Mouse (Mus musculus) CH12.LX (cell line): Measurements from ENCODE around the gene Acd.

Source experiments
- CTCF ChIP-seq, 2 experiments: IDR thresholded peaks in 1 of 2; conservative IDR thresholded peaks in 1 of 2; 2 replicates each; pipeline ENCODE4 v1.5.1; 2011 to 2012; ENCODE audit warnings: low read depth in 2 of 2, low read length in 2 of 2, improper control_type of control experiment in 1 of 2, inconsistent platforms in 1 of 2, mild to moderate bottlenecking in 1 of 2, moderate library complexity in 1 of 2
- E2F4 ChIP-seq: IDR thresholded peaks from 2 replicates; pipeline ENCODE4 v1.6.1; 2011; ENCODE audit warnings: low read depth, low read length, improper control_type of control experiment; ENCODE audit not compliant: insufficient replicate concordance
- EP300 ChIP-seq: IDR thresholded peaks from 2 replicates; pipeline ENCODE4 v1.6.1; 2011; ENCODE audit warnings: low read length, improper control_type of control experiment
- GABPA ChIP-seq: IDR thresholded peaks from 2 replicates; pipeline ENCODE4 v1.6.1; 2012; ENCODE audit warnings: low read depth, low read length, improper control_type of control experiment, inconsistent platforms; ENCODE audit not compliant: insufficient replicate concordance
- HCFC1 ChIP-seq: IDR thresholded peaks from 2 replicates; pipeline ENCODE4 v1.6.1; 2012; ENCODE audit warnings: low read depth, mild to moderate bottlenecking, inconsistent platforms, low read length, improper control_type of control experiment
- JUN ChIP-seq: IDR thresholded peaks from 2 replicates; pipeline ENCODE4 v1.6.1; 2011; ENCODE audit warnings: low read depth, mild to moderate bottlenecking, low read length, improper control_type of control experiment, moderate library complexity; ENCODE audit not compliant: insufficient read depth
- KAT2A ChIP-seq: IDR thresholded peaks from 2 replicates; pipeline ENCODE4 v1.6.1; 2012; ENCODE audit warnings: low read length, improper control_type of control experiment, inconsistent platforms; ENCODE audit not compliant: insufficient replicate concordance
- MAZ ChIP-seq: IDR thresholded peaks from 2 replicates; pipeline ENCODE4 v1.6.1; 2012; ENCODE audit warnings: low read depth, mild to moderate bottlenecking, inconsistent platforms, low read length, improper control_type of control experiment, moderate library complexity
- MEF2A ChIP-seq: IDR thresholded peaks from 2 replicates; pipeline ENCODE4 v1.6.1; 2014; ENCODE audit warnings: low read depth, mild to moderate bottlenecking, inconsistent platforms, low read length, improper control_type of control experiment, borderline replicate concordance
- MXI1 ChIP-seq: IDR thresholded peaks from 2 replicates; pipeline ENCODE4 v1.6.1; 2011; ENCODE audit warnings: mild to moderate bottlenecking, low read depth, low read length, improper control_type of control experiment
- POLR2A ChIP-seq: IDR thresholded peaks from 2 replicates; pipeline ENCODE4 v1.6.1; 2011; ENCODE audit warnings: low read depth, mild to moderate bottlenecking, improper control_type of control experiment, low read length
- POLR2AphosphoS2 ChIP-seq: IDR thresholded peaks from 2 replicates; pipeline ENCODE4 v1.6.1; 2011; ENCODE audit warnings: low read depth, low read length, improper control_type of control experiment
- ZMIZ1 ChIP-seq: IDR thresholded peaks from 2 replicates; pipeline ENCODE4 v1.6.1; 2012; ENCODE audit warnings: low read depth, mild to moderate bottlenecking, inconsistent platforms, low read length, improper control_type of control experiment

GRCm38 (mm10) chr8:105739216-105739615, 38.3 kb upstream of the Acd start:
- TF ChIP-seq CTCF (conservative IDR thresholded peaks at IDR 0.05 in 1 of 2, IDR thresholded peaks at IDR 0.05 in 1 of 2; ENCODE audit: low read depth in 2 of 2, low read length in 2 of 2): no peak
- TF ChIP-seq MEF2A: no peak
- TF ChIP-seq E2F4: no peak
- no peak for TF ChIP-seq POLR2A
- TF ChIP-seq HCFC1: no peak
- TF ChIP-seq EP300: no peak
- TF ChIP-seq JUN: no peak
- TF ChIP-seq GABPA: no peak
- no peak for TF ChIP-seq KAT2A
- no peak for TF ChIP-seq ZMIZ1
- TF ChIP-seq MAZ: no peak
- TF ChIP-seq POLR2AphosphoS2: no peak
- TF ChIP-seq MXI1: no peak
